Mouse (Mus musculus) adipose tissue, adult 10 weeks (tissue): ENCODE results near the gene Platr25. TPM values are rescaled to one million over a fixed set of nuclear protein-coding genes. Genes with fewer than 3 reads are reported as not detected.

ENCODE experiments used
- polyA plus RNA-seq: library from polyadenylated mRNA; stranded (reverse); fragments of 350-450 nt; fragmentation: Illumina TruSeq; extraction: RNeasy Lipid Tissue Mini Kit (QIAGEN cat#74804); gene quantifications from one replicate; pipeline ENCODE4 v1.2.3, GENCODE M21; 2014; ENCODE audit warnings: low read depth, low replicate concordance

Gene Platr25
- 6.6 TPM for polyA plus RNA-seq

GRCm38 (mm10) chr13:62760432-62761415 is at the start of gene Platr25:
TSS of gene Platr25 (minus strand) at chr13:62760709.

GRCm38 (mm10) chr13:62785199-62786134 is 25.0 kb upstream of the Platr25 start, which contains the start of gene Gm5141:
TSS of gene Gm5141 (minus strand) at chr13:62785808.

GRCm38 (mm10) chr13:62623577-62624276 is 136.8 kb downstream of the Platr25 start, which contains the start of gene 6720489N17Rik:
TSS of gene 6720489N17Rik (minus strand) at chr13:62624182.

Other genes with a start within 250 kb of the Platr25 start
- not detected for gene Zfp935, start 202.2 kb downstream of the Platr25 start, polyA plus RNA-seq
- gene Zfp934, start 189.5 kb downstream of the Platr25 start, polyA plus RNA-seq: 7.6 TPM
- 1.2 TPM for gene 6720489N17Rik, start 136.5 kb downstream of the Platr25 start, polyA plus RNA-seq
- gene Gm5141, start 25.1 kb upstream of the Platr25 start, polyA plus RNA-seq: 1.2 TPM
- 5.5 TPM for gene Fbp2, start 97.7 kb upstream of the Platr25 start, polyA plus RNA-seq
- 16.9 TPM for gene Fbp1, start 127.6 kb upstream of the Platr25 start, polyA plus RNA-seq
- 49.0 TPM for gene 2010111I01Rik, start 204.2 kb upstream of the Platr25 start, polyA plus RNA-seq